Mouse (Mus musculus) testis, adult 2 months (tissue): ENCODE measurements around the gene Daam1.

Source experiments
- CTCF ChIP-seq: fragments of 200-500 bp; IDR thresholded peaks from 2 replicates; pipeline ENCODE4 v1.5.1; 2012; ENCODE audit warnings: low read depth, mild to moderate bottlenecking, inconsistent platforms, low read length, moderate library complexity; ENCODE audit not compliant: control insufficient read depth, insufficient read depth, insufficient replicate concordance
- POLR2A ChIP-seq: fragments of 200-500 bp; IDR thresholded peaks from 2 replicates; pipeline ENCODE4 v1.6.1; 2012; ENCODE audit warnings: low read depth, mild to moderate bottlenecking, inconsistent platforms, low read length, moderate library complexity; ENCODE audit not compliant: control insufficient read depth

DNA sequence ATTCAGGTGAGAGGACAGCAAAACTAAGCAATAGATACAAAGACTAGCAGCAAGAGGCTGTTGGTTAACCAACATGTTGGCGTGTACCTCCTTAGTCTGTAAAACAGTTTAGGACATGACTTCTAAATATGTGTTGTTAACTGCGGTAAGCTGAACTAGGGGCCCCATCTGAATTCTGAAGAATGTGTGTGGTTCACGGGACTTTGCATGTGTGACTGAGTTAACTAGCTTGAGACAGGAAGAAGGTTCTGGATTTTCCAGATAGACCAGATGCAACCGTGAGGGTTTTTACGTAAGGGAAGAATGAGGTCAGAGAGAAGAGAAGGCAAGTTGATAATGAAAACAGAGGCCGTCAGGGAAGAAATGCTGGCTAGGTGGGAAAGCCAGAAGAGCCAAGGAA is 206.2 kb downstream of the Daam1 start:
- no peak for TF ChIP-seq POLR2A
- no peak for TF ChIP-seq CTCF
